Mouse (Mus musculus) kidney, adult 2 months (tissue): ENCODE data around the gene Atp5d. TPM values are rescaled to one million over a fixed set of nuclear protein-coding genes. Genes with fewer than 3 reads are reported as not detected.

Experiments
- DNase-seq: peaks from one replicate; pipeline ENCODE4 v3.0.0; 2021
- H3K27ac ChIP-seq: fragments of 200-500 bp; 2 replicates; pipeline ENCODE4 v1.5.1; 2012; ENCODE audit warnings: low read depth, low read length, control low read depth, inconsistent platforms; ENCODE audit not compliant: insufficient read depth
- H3K27me3 ChIP-seq: fragments of 200-500 bp; replicated peaks from 2 replicates; pipeline ENCODE4 v1.6.1; 2012; ENCODE audit warnings: mild to moderate bottlenecking, moderate library complexity, low read length, inconsistent platforms; ENCODE audit not compliant: control insufficient read depth, insufficient read depth
- H3K36me3 ChIP-seq: fragments of 200-500 bp; 2 replicates; pipeline ENCODE4 v1.6.1; 2012; ENCODE audit warnings: mild to moderate bottlenecking, moderate library complexity, low read length, inconsistent platforms; ENCODE audit not compliant: control insufficient read depth, insufficient read depth
- H3K4me1 ChIP-seq: fragments of 200-500 bp; 2 replicates; pipeline ENCODE4 v1.6.1; 2011; ENCODE audit warnings: low read length; ENCODE audit not compliant: control insufficient read depth, insufficient read depth
- H3K4me3 ChIP-seq: fragments of 200-500 bp; 2 replicates; pipeline ENCODE4 v1.5.1; 2011; ENCODE audit warnings: mild to moderate bottlenecking, low read depth, low read length, control low read depth; ENCODE audit not compliant: insufficient read depth
- CTCF ChIP-seq: fragments of 200-500 bp; conservative IDR thresholded peaks from 2 replicates; pipeline ENCODE4 v1.5.1; 2011; ENCODE audit warnings: low read depth, mild to moderate bottlenecking, control low read depth, low read length, moderate library complexity, mixed read lengths; ENCODE audit not compliant: insufficient read depth, insufficient read length
- POLR2A ChIP-seq: fragments of 200-500 bp; IDR thresholded peaks from one replicate; pipeline ENCODE4 v1.6.1; 2011; ENCODE audit warnings: low read depth, low read length, control low read depth
- WGBS: fragments of 180-500 bp; shearing (Covaris S2); methylation state at CpG from one replicate; pipeline ENCODE4 v1.1.7; 2018; 5-methylcytosine and 5-hydroxymethylcytosine counted together
- polyA plus RNA-seq: library from polyadenylated mRNA; depleted of rRNA; stranded (reverse); fragments of >200 nt; gene quantifications from 2 replicates; pipeline ENCODE4 v1.2.3, GENCODE M21; 2012

Gene Atp5d
- polyA plus RNA-seq, 1 experiment, result 1,948 TPM

DNA sequence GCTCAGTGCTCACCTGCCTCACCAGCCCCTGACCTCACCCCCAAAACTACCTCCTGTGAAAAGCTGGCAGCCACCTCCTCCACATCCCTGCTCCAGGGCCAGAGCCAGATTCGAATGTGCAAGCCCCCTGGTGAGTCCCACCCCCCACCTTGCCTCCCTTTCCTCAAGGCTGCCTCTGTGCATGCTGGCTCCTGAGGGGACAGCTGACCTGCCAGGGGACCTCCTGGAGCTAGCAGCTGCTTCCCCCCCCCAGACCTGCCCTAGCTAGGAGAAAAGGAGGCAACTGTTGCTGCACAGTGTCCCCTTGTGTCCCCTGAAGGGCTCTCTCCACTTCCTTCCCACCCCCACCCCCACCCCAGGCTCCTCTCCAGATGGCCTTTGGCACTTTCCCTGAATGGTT, 16.8 kb downstream of the Atp5d start:
- DNase-seq, result no peak
- H3K27ac ChIP-seq, result no peak overlapping the region
- peaks cover 45% of the 10 kb centered on the region for H3K4me1 ChIP-seq
- TF ChIP-seq POLR2A, result no peak
- TF ChIP-seq CTCF, result no peak
- 16% methylated on average over 1 of the region's 1 CpGs for WGBS
- no peak overlapping the region for H3K4me3 ChIP-seq
- H3K27me3 ChIP-seq, result no peaks in the 10 kb centered on the region
- peaks cover 21% of the 10 kb centered on the region for H3K36me3 ChIP-seq

DNA sequence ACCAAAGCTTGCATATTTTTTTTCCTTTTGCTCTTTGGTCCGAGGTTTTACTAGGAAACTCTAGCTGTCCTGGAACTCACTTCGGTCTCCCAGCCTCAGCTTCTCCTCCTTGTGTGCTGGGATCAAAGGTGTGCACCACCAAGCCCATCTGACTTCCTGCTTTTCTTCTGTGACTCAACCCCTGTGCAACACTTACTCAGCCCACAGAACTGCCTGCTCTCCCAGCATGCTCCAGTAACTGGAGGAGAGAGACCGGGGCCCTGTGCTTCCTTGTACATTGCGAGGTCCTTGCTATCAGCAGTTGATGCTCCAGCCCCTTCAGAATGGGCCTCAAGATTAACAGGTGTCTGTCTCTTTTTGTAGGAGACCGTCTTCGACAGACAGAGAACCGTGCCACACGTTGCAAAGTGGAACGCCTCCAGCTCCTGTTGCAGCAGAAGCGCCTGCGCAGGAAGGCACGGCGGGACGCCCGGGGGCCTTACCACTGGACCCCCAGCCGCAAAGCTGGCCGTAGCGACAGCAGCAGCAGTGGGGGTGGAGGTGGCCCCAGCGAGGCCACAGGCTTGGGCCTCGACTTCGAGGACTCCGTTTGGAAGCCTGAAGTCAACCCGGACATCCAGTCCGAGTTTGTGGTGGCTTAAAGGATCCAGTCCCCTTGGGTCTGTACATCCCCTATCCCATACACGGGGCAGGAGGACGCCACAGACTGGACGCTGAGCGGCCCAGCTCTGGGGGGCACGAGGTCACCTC, 17.7 kb downstream of the Atp5d start:
- TF ChIP-seq CTCF (no peak), POLR2A (no peak)
- H3K27ac ChIP-seq, result peak overlapping the region; percentile 59
- H3K27me3 ChIP-seq, result no peaks in the 10 kb centered on the region
- 62% methylated on average over 29 of the region's 29 CpGs for WGBS
- peaks cover 49% of the 10 kb centered on the region for H3K4me1 ChIP-seq
- no peak overlapping the region for H3K4me3 ChIP-seq
- peaks cover 18% of the 10 kb centered on the region for H3K36me3 ChIP-seq
- peak; percentile 17 for DNase-seq

DNA sequence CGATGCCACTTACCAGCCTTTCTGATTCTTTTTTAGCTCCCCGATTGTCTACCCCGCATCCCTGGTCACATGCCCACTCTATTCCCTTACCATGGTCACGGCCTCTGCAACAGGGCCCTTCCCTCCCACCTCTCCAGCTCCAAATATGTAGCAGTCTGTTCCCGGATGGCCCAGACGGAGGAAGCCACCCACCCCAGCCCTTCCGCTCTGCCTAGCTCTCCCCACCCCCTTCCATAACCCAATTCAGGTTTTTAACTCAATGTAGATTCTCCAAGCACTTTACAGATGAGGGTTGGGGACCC, 18.3 kb downstream of the Atp5d start:
- peak; percentile 76 for DNase-seq
- peaks cover 18% of the 10 kb centered on the region for H3K36me3 ChIP-seq
- H3K4me3 ChIP-seq, result no peak overlapping the region
- H3K27ac ChIP-seq, result peak overlapping the region; percentile 59
- peaks cover 52% of the 10 kb centered on the region for H3K4me1 ChIP-seq
- TF ChIP-seq CTCF, result no peak
- 40% methylated on average over 7 of the region's 7 CpGs for WGBS
- no peaks in the 10 kb centered on the region for H3K27me3 ChIP-seq

DNA sequence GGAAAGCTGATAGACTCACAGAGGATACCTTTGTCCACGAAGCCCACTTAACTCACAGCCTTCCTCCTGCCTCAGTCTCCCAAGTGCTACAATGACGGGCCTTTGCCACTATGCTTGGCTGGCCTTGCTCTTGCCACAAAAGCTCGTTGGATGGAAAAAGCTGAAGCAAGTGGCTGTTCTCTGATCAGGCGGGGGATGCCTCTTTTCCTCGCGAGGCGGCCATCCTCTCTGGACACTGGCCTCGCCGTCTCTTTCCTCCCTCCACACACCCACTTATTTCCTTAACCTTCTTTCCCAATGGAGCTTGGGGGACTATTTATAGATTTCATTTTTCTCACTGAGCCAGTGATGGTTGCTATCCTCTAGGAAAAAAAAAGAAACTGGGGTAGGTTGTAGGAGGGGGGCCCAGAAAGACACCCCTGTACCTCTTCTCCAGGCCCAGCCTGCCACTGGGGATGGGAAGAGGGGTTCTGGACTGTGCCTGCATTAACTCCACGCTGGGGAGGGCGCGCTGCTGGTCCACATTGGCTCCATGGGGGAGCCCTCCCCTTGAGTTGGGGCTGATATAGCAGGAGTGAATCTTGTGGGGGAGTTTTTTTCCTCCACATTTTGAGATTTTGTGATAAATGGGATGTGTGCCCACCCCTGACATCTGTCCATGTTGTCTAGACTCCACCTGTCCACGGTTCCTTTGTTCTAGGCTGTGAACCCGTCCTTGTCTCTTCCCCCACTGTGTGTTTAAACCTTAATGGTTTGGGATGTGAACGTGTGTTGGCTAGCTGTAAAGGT, 18.9 kb downstream of the Atp5d start:
- Histone ChIP-seq H3K4me3 (no peak overlapping the region), H3K27me3 (no peaks in the 10 kb centered on the region), H3K4me1 (peaks cover 58% of the 10 kb centered on the region), H3K27ac (peak overlapping the region; percentile 30), H3K36me3 (peaks cover 18% of the 10 kb centered on the region)
- 49% methylated on average over 15 of the region's 15 CpGs for WGBS
- no peak for TF ChIP-seq POLR2A
- no peak for TF ChIP-seq CTCF
- peak; percentile 14 for DNase-seq

DNA sequence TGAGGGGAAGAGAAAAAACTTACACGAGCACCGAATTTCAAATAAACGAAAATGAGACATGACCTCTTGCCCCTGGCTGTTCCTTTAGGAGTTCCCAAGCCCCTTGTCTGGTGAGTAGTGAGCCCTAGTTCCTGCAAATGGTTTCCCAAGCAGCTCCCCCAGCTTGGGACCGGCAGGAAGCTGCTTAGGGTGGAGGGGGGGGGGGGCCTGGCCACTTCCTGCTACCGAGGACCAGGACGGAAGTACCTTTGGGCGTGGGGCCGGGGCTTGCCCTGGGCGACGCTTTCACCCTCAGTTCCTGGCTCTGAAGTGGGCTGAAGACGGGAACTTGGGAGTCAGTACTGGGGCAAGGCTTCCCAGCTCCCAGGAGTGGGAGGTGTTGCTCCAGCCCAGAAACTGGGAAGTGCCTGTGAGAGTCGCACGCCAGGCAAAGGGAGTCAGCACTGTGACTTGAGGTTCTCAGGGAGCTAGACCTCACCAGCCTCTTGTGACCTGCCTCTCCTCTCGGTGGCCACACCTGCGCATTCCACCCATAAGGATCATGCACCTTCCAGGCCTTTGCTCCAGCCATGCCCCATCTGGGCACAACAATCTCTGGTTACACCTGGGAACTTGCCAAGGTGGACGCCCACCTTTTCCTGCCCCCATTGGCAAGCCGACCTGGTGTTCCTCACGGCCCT, 20.0 kb downstream of the Atp5d start:
- WGBS, result 3% methylated on average over 18 of the region's 18 CpGs

DNA sequence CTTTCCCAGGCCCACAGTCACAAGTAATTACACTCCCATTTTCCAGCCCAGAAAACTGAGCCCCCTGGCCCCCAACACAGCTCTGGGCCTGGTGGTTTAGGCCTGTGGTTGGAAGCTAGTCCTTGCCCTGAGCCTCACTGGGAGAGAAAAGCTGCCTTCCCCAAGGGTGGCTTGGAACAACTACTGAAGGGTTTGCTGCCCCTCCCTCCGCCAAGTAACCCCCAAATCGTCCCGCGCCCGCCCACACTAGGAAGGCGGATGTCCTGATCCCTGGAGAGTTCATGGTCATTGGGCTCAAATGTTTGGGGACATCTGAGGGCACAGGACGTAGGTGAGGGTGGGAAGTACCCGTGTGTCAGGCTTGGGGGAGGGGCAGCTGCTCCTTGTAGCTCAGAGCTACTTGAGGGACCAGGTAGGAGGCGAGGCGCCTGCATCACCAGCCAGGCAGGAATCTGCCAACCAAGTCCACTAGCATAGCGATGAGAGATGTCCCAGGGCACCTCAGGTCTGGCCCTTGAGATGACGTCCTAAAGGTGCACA, 20.7 kb downstream of the Atp5d start:
- peak overlapping the region; percentile 93 for H3K27ac ChIP-seq
- no peak for TF ChIP-seq CTCF
- peak; percentile 1 for TF ChIP-seq POLR2A
- H3K4me1 ChIP-seq, result peaks cover 48% of the 10 kb centered on the region
- WGBS, result 12% methylated on average over 12 of the region's 12 CpGs
- no peaks in the 10 kb centered on the region for H3K27me3 ChIP-seq
- peak overlapping the region; percentile 29 for H3K4me3 ChIP-seq
- H3K36me3 ChIP-seq, result peaks cover 15% of the 10 kb centered on the region
- peak; percentile 63 for DNase-seq

More for the DNA sequence above, 20.0 kb downstream of the Atp5d start:
- TF ChIP-seq CTCF, result no peak
- peak; percentile 63 for TF ChIP-seq POLR2A
- Histone ChIP-seq H3K4me3 (no peak overlapping the region), H3K36me3 (peaks cover 18% of the 10 kb centered on the region), H3K4me1 (peaks cover 48% of the 10 kb centered on the region), H3K27ac (peak overlapping the region; percentile 93), H3K27me3 (no peaks in the 10 kb centered on the region)
- DNase-seq, result peak; percentile 86
